Mouse (Mus musculus) lung, adult 2 months (tissue): Measurements from ENCODE around the gene Cars2.

Experiments used
- CTCF ChIP-seq: fragments of 200-500 bp; IDR thresholded peaks from 2 replicates; pipeline ENCODE4 v1.5.1; 2011; ENCODE audit warnings: mild to moderate bottlenecking, low read length, control low read depth; ENCODE audit not compliant: insufficient read depth
- POLR2A ChIP-seq: fragments of 200-500 bp; IDR thresholded peaks from 2 replicates; pipeline ENCODE4 v1.6.1; 2011; ENCODE audit warnings: low read depth, mild to moderate bottlenecking, control low read depth, low read length, borderline replicate concordance; ENCODE audit errors: extremely low read depth

GRCm38 (mm10) chr8:11530849-11531248 is 19.7 kb downstream of the Cars2 start:
- TF ChIP-seq CTCF (no peak), POLR2A (no peak)
